Mouse (Mus musculus) lung, embryonic 14.5 days (tissue): ENCODE data around the gene Matn4. TPM values are rescaled to one million over a fixed set of nuclear protein-coding genes. Genes with fewer than 3 reads are reported as not detected.

Experiments
- ATAC-seq: fragments of 200-750 bp; cut with Nextera tagmentation; 2 replicates; pipeline ENCODE4 v1.8.0; 2017; ENCODE audit warnings: mild to moderate bottlenecking, moderate TSS enrichment, moderate library complexity; ENCODE audit not compliant: insufficient read depth
- DNase-seq: peaks from one replicate; pipeline ENCODE4 v3.0.0-alpha.2; 2015
- H3K27ac ChIP-seq: fragments of 300-500 bp; sonication (generic); 2 replicates; pipeline ENCODE4 v1.5.1; 2014; ENCODE audit warnings: low read depth, mild to moderate bottlenecking, moderate library complexity
- H3K27me3 ChIP-seq: fragments of 300-500 bp; sonication (generic); 2 replicates; pipeline ENCODE4 v1.6.1; 2014; ENCODE audit warnings: low read length, control low read depth; ENCODE audit not compliant: insufficient read depth
- H3K36me3 ChIP-seq: fragments of 300-500 bp; sonication (generic); 2 replicates; pipeline ENCODE4 v1.6.1; 2014; ENCODE audit warnings: control low read depth; ENCODE audit not compliant: insufficient read depth
- H3K4me1 ChIP-seq: fragments of 300-500 bp; sonication (generic); 2 replicates; pipeline ENCODE4 v1.6.1; 2014; ENCODE audit warnings: antibody characterized with exemption, control low read depth; ENCODE audit not compliant: insufficient read depth
- H3K4me2 ChIP-seq: fragments of 300-500 bp; sonication (generic); 2 replicates; pipeline ENCODE4 v1.6.1; 2014; ENCODE audit warnings: mild to moderate bottlenecking
- H3K4me3 ChIP-seq: fragments of 300-500 bp; sonication (generic); 2 replicates; pipeline ENCODE4 v1.5.1; 2014; ENCODE audit warnings: low read depth, low read length
- H3K9ac ChIP-seq: fragments of 300-500 bp; sonication (generic); 2 replicates; pipeline ENCODE4 v1.6.1; 2014
- H3K9me3 ChIP-seq: fragments of 300-500 bp; sonication (generic); 2 replicates; pipeline ENCODE4 v1.6.1; 2016; ENCODE audit warnings: low read depth, low read length, control low read depth
- CTCF ChIP-seq: IDR thresholded peaks from 2 replicates; pipeline ENCODE4 v1.5.1; 2016; ENCODE audit warnings: antibody characterized with exemption, low read depth
- WGBS: fragments of 180-500 bp; shearing (Covaris S2); extraction: QIAGEN DNeasy Blood & Tissue Kit; methylation state at CpG from one replicate; pipeline ENCODE4 v1.1.7; 2014; 5-methylcytosine and 5-hydroxymethylcytosine counted together
- polyA plus RNA-seq: library from polyadenylated mRNA; unstranded; fragments of >200 nt; fragmentation: Nextera tagmentation; extraction: Ambion mirVana; gene quantifications from 2 replicates; pipeline ENCODE4 v1.2.1, GENCODE M21; 2014

Gene Matn4
- polyA plus RNA-seq, 1 experiment from 2014 or later: 6.7 TPM

DNA sequence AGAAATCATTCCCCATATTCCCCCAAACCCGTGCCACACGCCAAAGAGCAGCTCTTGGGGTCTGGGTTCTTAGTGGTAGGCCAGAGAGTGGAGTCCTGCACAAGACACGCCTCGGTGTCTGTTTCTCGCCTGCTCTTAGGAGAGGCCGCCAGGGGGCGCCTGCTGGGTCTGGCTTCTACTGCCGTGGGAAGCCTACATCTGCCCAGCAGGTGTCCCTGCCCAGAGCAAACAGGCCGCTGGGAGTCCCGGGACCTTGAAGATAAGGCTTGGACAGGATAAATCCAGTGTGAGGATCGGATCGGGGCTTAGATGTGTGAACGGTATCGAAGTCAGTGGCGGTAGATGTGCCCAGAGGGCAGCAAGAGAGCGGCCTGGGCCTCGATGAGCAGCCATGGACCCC lies 2.1 kb downstream of the Matn4 start, which contains the start of gene Rbpjl:
Rbpjl (plus strand) TSS at position 236 of the 400 bp plus-strand sequence.
- Histone ChIP-seq H3K4me1 (0 out of 2 replicates have a peak, but pooled peaks cover 12% of the 10 kb centered on the region), H3K27ac (peak within 1 kb of the TSS; percentile 82), H3K27me3 (peaks cover 82% of the 10 kb centered on the region), H3K4me2 (peak within 1 kb of the TSS; percentile 78), H3K9ac (no peak within 1 kb of the TSS), H3K36me3 (0 out of 2 replicates have a peak, but pooled peaks cover 3% of the 10 kb centered on the region), H3K9me3 (no peaks in the 10 kb centered on the region), H3K4me3 (peak within 1 kb of the TSS; percentile 44)
- DNase-seq: peak; percentile 87
- ATAC-seq: peak; percentile 39
- WGBS: 2% methylated on average over 17 of the region's 17 CpGs
- peak; percentile 95 for TF ChIP-seq CTCF

DNA sequence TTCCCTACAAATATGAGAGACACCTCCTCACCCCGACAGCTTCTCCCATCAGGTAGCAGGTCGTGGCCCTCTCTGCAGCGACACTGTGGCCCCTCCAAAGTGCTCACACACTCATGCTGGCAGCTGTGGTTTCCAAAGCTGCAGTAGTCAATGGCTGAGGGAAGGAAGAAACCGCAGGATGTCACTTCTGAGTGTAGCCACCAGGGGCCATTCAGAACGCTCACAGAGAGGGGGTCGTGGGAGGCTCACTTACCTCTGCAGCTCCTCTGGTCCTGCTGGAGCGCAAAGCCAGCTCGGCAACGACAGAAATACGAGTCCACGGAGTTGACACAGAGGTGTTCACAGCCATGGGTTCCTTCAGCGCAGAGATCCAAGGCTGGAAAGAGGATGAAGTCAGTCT lies 8.0 kb downstream of the Matn4 start:
- Histone ChIP-seq H3K9me3 (no peaks in the 10 kb centered on the region), H3K4me3 (no peak overlapping the region), H3K27ac (no peak overlapping the region), H3K36me3 (0 out of 2 replicates have a peak, but pooled peaks cover 3% of the 10 kb centered on the region), H3K4me2 (no peak overlapping the region), H3K4me1 (0 out of 2 replicates have a peak, but pooled peaks cover 5% of the 10 kb centered on the region), H3K27me3 (peaks cover 30% of the 10 kb centered on the region), H3K9ac (no peak overlapping the region)
- DNase-seq: no peak
- 71% methylated on average over 12 of the region's 12 CpGs for WGBS
- ATAC-seq: no peak
- TF ChIP-seq CTCF: no peak

DNA sequence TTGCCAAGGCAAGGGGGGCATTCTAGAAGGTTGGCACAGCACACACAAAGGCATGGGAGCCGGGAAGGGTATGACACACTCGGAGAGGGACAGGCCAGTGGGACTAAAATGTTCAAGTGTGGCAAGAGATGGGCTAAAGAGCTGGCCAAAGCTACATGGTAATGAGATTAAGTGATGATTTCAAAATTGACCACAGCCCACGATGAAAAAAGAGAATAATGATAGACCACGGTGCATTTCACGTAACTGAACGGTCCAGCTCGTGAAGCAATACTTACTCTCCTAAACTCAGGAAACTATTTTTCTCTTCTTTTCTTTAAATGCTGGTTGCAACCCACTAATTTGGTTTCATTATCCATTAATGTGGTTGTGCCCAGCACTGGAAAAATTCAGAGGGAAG lies 8.9 kb downstream of the Matn4 start:
- no peak overlapping the region for H3K9ac ChIP-seq

DNA sequence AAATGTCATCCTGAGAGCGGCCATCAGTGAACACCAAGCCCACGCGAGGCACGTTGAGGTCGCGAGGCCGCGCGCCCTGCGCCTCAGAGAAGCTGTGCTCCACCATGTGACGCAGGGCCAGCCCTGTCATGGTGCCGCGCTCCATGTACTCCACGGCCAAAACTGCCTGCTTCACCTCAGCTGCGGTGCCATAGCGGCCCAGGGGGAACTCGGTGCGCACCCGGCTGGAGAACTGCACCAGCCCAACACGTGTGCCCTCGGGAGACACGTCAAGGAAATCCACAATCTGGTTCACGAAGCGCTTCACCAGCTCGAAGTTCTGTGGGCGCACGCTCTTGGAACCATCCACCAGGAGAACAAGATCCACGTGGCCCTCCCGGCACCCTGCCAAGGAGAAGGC lies 11.8 kb downstream of the Matn4 start:
- H3K27me3 ChIP-seq: no peaks in the 10 kb centered on the region
- H3K27ac ChIP-seq: no peak overlapping the region
- no peaks in the 10 kb centered on the region for H3K36me3 ChIP-seq
- TF ChIP-seq CTCF: no peak
- H3K4me3 ChIP-seq: no peak overlapping the region
- no peaks in the 10 kb centered on the region for H3K9me3 ChIP-seq
- DNase-seq (no peak), ATAC-seq (no peak)
- WGBS: 73% methylated on average over 29 of the region's 29 CpGs
- 0 out of 2 replicates have a peak, but pooled peaks cover 3% of the 10 kb centered on the region for H3K4me1 ChIP-seq
- no peak overlapping the region for H3K4me2 ChIP-seq
- no peak overlapping the region for H3K9ac ChIP-seq

More for the DNA sequence above, 8.9 kb downstream of the Matn4 start:
- ATAC-seq (no peak), DNase-seq (no peak)
- Histone ChIP-seq H3K27ac (no peak overlapping the region), H3K4me1 (0 out of 2 replicates have a peak, but pooled peaks cover 5% of the 10 kb centered on the region), H3K27me3 (peaks cover 22% of the 10 kb centered on the region), H3K4me2 (no peak overlapping the region), H3K4me3 (no peak overlapping the region), H3K36me3 (0 out of 2 replicates have a peak, but pooled peaks cover 3% of the 10 kb centered on the region), H3K9me3 (no peaks in the 10 kb centered on the region)
- TF ChIP-seq CTCF: no peak
- 88% methylated on average over 7 of the region's 7 CpGs for WGBS

DNA sequence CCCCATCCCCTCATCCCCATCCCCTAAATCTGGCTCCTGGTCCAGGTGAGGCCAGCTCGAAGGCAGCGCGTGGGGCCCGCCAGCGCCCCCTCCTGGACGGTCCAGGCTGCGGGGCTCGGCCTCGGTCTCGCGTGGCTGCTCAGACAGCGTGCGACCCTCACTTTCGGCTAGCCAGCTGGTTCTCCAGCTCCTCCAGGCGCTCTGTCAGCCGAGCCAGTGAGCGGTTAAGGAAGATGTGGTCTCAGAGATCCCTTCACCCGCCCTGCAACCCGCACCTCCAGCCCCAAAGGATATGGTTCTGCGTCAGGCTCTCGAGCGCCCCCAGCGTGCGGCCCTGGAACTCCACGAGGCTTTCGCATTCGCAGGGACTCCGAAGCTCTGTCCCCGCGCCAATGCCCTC lies 15.5 kb downstream of the Matn4 start:
- DNase-seq: peak; percentile 95
- 1% methylated on average over 30 of the region's 30 CpGs for WGBS
- Histone ChIP-seq H3K4me3 (peak overlapping the region; percentile 43), H3K9ac (peak overlapping the region; percentile 52), H3K4me2 (peak overlapping the region; percentile 86), H3K27me3 (no peaks in the 10 kb centered on the region), H3K4me1 (peaks cover 11% of the 10 kb centered on the region), H3K9me3 (no peaks in the 10 kb centered on the region), H3K36me3 (no peaks in the 10 kb centered on the region), H3K27ac (peak overlapping the region; percentile 74; the same call in 1 of the 2 replicates)
- peak; percentile 88 for TF ChIP-seq CTCF
- peak; percentile 58 for ATAC-seq

DNA sequence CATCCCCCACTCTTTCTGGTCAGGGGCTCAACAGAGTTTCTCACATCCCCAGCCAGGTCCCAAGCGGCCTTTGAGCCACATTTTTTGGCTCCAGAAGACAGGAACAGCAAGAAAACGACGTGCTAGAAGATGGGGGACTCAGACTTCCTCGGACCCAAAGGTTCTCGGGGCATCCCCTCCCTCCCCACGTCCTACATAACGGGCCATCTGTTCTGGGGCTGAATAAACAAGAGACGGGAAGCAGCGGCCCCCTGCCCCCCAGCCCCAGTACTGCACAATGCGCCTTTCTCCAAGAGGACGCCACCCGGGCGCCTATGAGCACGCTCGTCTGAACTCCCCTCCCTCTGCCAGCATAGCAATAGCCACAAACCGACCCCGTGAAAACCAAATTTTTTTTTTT lies 15.9 kb downstream of the Matn4 start, which contains the start of gene Slpi:
Slpi (minus strand) TSS at position 76 of the 400 bp plus-strand sequence.
- ATAC-seq (peak; percentile 77), DNase-seq (peak; percentile 77)
- no peaks in the 10 kb centered on the region for H3K27me3 ChIP-seq

DNA sequence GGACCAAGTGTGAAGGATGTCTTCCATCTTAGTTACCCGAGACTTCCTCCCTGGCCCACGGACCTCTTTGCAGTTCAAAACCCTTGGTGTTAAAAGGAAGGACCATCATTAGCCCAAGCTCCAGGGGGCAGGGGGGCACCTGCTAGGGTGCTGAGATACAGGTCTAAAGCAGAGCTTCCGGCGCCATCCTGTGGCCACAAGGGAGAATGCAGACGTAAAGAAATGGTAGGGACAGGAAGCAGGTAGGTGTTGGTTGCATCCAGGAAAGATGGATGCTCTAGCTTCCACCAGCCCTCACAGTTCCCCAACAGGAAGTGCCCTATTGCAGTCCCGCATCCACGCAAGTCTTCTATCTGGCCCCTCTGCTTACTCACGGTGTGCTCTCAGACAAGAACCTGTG lies 18.0 kb downstream of the Matn4 start:
- no peak for ATAC-seq
- H3K4me2 ChIP-seq: no peak overlapping the region

More for the DNA sequence above, 15.9 kb downstream of the Matn4 start, which contains the start of gene Slpi:
- Histone ChIP-seq H3K4me1 (peaks cover 13% of the 10 kb centered on the region), H3K9me3 (no peaks in the 10 kb centered on the region), H3K36me3 (no peaks in the 10 kb centered on the region), H3K9ac (peak within 1 kb of the TSS; percentile 52), H3K27ac (peak within 1 kb of the TSS; percentile 74; the same call in 1 of the 2 replicates), H3K4me2 (peak within 1 kb of the TSS; percentile 86), H3K4me3 (peak within 1 kb of the TSS; percentile 43)
- WGBS: 0% methylated on average over 17 of the region's 17 CpGs
- TF ChIP-seq CTCF: no peak

More for the DNA sequence above, 18.0 kb downstream of the Matn4 start:
- Histone ChIP-seq H3K4me3 (no peak overlapping the region), H3K36me3 (no peaks in the 10 kb centered on the region), H3K4me1 (peaks cover 15% of the 10 kb centered on the region), H3K27me3 (no peaks in the 10 kb centered on the region), H3K9me3 (no peaks in the 10 kb centered on the region), H3K9ac (no peak overlapping the region), H3K27ac (no peak overlapping the region)
- DNase-seq: peak; percentile 61
- WGBS: 16% methylated on average over 8 of the region's 8 CpGs
- TF ChIP-seq CTCF: peak; percentile 73
